Mouse (Mus musculus) heart, postnatal 0 days (tissue): ENCODE data around the gene Klhl26. TPM values are rescaled to one million over a fixed set of nuclear protein-coding genes. Genes with fewer than 3 reads are reported as not detected.

Experiments
- ATAC-seq: fragments of 200-750 bp; cut with Nextera tagmentation; 2 replicates; pipeline ENCODE4 v1.8.0; 2017; ENCODE audit warnings: low read depth, moderate number of reproducible peaks, moderate library complexity; ENCODE audit not compliant: insufficient read depth
- DNase-seq: peaks from one replicate; pipeline ENCODE4 v3.0.0-alpha.2; 2016; ENCODE audit warnings: low spot score
- H3K27ac ChIP-seq: fragments of 300-500 bp; sonication (generic); 2 replicates; pipeline ENCODE4 v1.5.1; 2014; ENCODE audit warnings: low read depth, mild to moderate bottlenecking
- H3K27me3 ChIP-seq: fragments of 300-500 bp; sonication (generic); 2 replicates; pipeline ENCODE4 v1.6.1; 2014; ENCODE audit warnings: low read length, mixed read lengths; ENCODE audit not compliant: control insufficient read depth, insufficient read depth
- H3K36me3 ChIP-seq: fragments of 300-500 bp; sonication (generic); replicated peaks from 2 replicates; pipeline ENCODE4 v1.6.1; 2014; ENCODE audit warnings: low read length, mixed read lengths; ENCODE audit not compliant: control insufficient read depth, insufficient read depth
- H3K4me1 ChIP-seq: fragments of 300-500 bp; sonication (generic); 2 replicates; pipeline ENCODE4 v1.6.1; 2014; ENCODE audit warnings: antibody characterized with exemption; ENCODE audit not compliant: control insufficient read depth, insufficient read depth
- H3K4me2 ChIP-seq: fragments of 300-500 bp; sonication (generic); 2 replicates; pipeline ENCODE4 v1.6.1; 2014; ENCODE audit warnings: low read depth, mild to moderate bottlenecking, low read length, moderate library complexity
- H3K4me3 ChIP-seq: fragments of 300-500 bp; sonication (generic); 2 replicates; pipeline ENCODE4 v1.5.1; 2014; ENCODE audit warnings: low read depth, low read length
- H3K9ac ChIP-seq: fragments of 300-500 bp; sonication (generic); replicated peaks from 2 replicates; pipeline ENCODE4 v1.6.1; 2014; ENCODE audit warnings: low read depth, low read length, mixed read lengths
- H3K9me3 ChIP-seq: fragments of 300-500 bp; sonication (generic); replicated peaks from 2 replicates; pipeline ENCODE4 v1.6.1; 2016; ENCODE audit warnings: low read length; ENCODE audit not compliant: control insufficient read depth
- CTCF ChIP-seq: IDR thresholded peaks from 2 replicates; pipeline ENCODE4 v1.5.1; 2016; ENCODE audit warnings: antibody characterized with exemption, control low read depth, low read depth
- EP300 ChIP-seq: IDR thresholded peaks from 2 replicates; pipeline ENCODE4 v1.6.1; 2016; ENCODE audit warnings: antibody characterized with exemption, low read depth
- WGBS: fragments of 180-500 bp; shearing (Covaris S2); extraction: QIAGEN DNeasy Blood & Tissue Kit; methylation state at CpG from one replicate; pipeline ENCODE4 v1.1.7; 2014; 5-methylcytosine and 5-hydroxymethylcytosine counted together
- polyA plus RNA-seq: library from polyadenylated mRNA; unstranded; fragments of >200 nt; fragmentation: Nextera tagmentation; extraction: Ambion mirVana; gene quantifications from 2 replicates; pipeline ENCODE4 v1.2.1, GENCODE M21; 2015
- total RNA-seq: library from RNA; depleted of rRNA; stranded (reverse); fragments of >200 nt; gene quantifications from 2 replicates; pipeline ENCODE4 v1.2.3, GENCODE M21; 2014; ENCODE audit warnings: low replicate concordance

Gene Klhl26
- total and polyA plus RNA-seq, 2 experiments from 2014 or later, result 8.7 to 22.6 TPM

GRCm38 (mm10) chr8:70438423-70438822, 38.3 kb downstream of the Klhl26 start:
- H3K36me3 ChIP-seq, result no peaks in the 10 kb centered on the region
- peaks cover 8% of the 10 kb centered on the region for H3K4me1 ChIP-seq
- H3K27me3 ChIP-seq, result no peaks in the 10 kb centered on the region
- WGBS, result 83% methylated on average over 2 of the region's 2 CpGs
- no peak overlapping the region for H3K27ac ChIP-seq
- no peaks in the 10 kb centered on the region for H3K9me3 ChIP-seq
- H3K4me2 ChIP-seq, result no peak overlapping the region
- TF ChIP-seq CTCF, result no peak
- TF ChIP-seq EP300, result no peak
- no peak overlapping the region for H3K9ac ChIP-seq
- no peak overlapping the region for H3K4me3 ChIP-seq
- no peak for DNase-seq
- ATAC-seq, result no peak

- WGBS, result 87% methylated on average over 5 of the region's 5 CpGs
These were observed 41.6 kb downstream of the Klhl26 start for GRCm38 (mm10) chr8:70435156-70435555.

GRCm38 (mm10) chr8:70432991-70433536, 43.7 kb downstream of the Klhl26 start:
- Histone ChIP-seq H3K27ac (no peak overlapping the region), H3K9me3 (no peaks in the 10 kb centered on the region), H3K4me1 (no peaks in the 10 kb centered on the region), H3K9ac (no peak overlapping the region), H3K4me3 (no peak overlapping the region), H3K36me3 (no peaks in the 10 kb centered on the region), H3K27me3 (no peaks in the 10 kb centered on the region), H3K4me2 (no peak overlapping the region)
- no peak for DNase-seq
- ATAC-seq, result no peak
- TF ChIP-seq CTCF (no peak), EP300 (no peak)
- WGBS, result 53% methylated on average over 4 of the region's 4 CpGs

More at GRCm38 (mm10) chr8:70435156-70435555, 41.6 kb downstream of the Klhl26 start:
- Histone ChIP-seq H3K36me3 (no peaks in the 10 kb centered on the region), H3K4me2 (no peak overlapping the region), H3K4me1 (peaks cover 8% of the 10 kb centered on the region), H3K9ac (no peak overlapping the region), H3K27me3 (no peaks in the 10 kb centered on the region), H3K27ac (no peak overlapping the region), H3K9me3 (no peaks in the 10 kb centered on the region), H3K4me3 (no peak overlapping the region)
- DNase-seq (no peak), ATAC-seq (no peak)
- TF ChIP-seq EP300 (no peak), CTCF (no peak)

GRCm38 (mm10) chr8:70431213-70431612, 45.6 kb downstream of the Klhl26 start:
- TF ChIP-seq CTCF, result no peak
- no peak for TF ChIP-seq EP300
- Histone ChIP-seq H3K27ac (no peak overlapping the region), H3K9ac (no peak overlapping the region), H3K27me3 (no peaks in the 10 kb centered on the region), H3K4me2 (no peak overlapping the region), H3K4me1 (no peaks in the 10 kb centered on the region), H3K36me3 (no peaks in the 10 kb centered on the region), H3K4me3 (no peak overlapping the region), H3K9me3 (no peaks in the 10 kb centered on the region)
- DNase-seq, result no peak
- 78% methylated on average over 4 of the region's 4 CpGs for WGBS
- ATAC-seq, result no peak

GRCm38 (mm10) chr8:70426300-70426907, 50.4 kb downstream of the Klhl26 start:
- H3K27ac ChIP-seq, result no peak overlapping the region
- H3K4me2 ChIP-seq, result no peak overlapping the region
- TF ChIP-seq EP300 (no peak), CTCF (no peak)
- no peaks in the 10 kb centered on the region for H3K9me3 ChIP-seq
- DNase-seq, result no peak
- H3K27me3 ChIP-seq, result no peaks in the 10 kb centered on the region
- no peak overlapping the region for H3K4me3 ChIP-seq
- 93% methylated on average over 2 of the region's 2 CpGs for WGBS
- no peaks in the 10 kb centered on the region for H3K4me1 ChIP-seq
- H3K9ac ChIP-seq, result no peak overlapping the region
- no peak for ATAC-seq
- H3K36me3 ChIP-seq, result no peaks in the 10 kb centered on the region

- no peak for TF ChIP-seq EP300
- TF ChIP-seq CTCF, result no peak
- DNase-seq (no peak), ATAC-seq (no peak)
- Histone ChIP-seq H3K9ac (no peak overlapping the region), H3K9me3 (no peaks in the 10 kb centered on the region), H3K27me3 (no peaks in the 10 kb centered on the region), H3K27ac (no peak overlapping the region), H3K4me1 (peaks cover 17% of the 10 kb centered on the region), H3K4me3 (no peak overlapping the region), H3K36me3 (no peaks in the 10 kb centered on the region), H3K4me2 (no peak overlapping the region)
- WGBS, result 87% methylated on average over 2 of the region's 2 CpGs
These were observed 54.0 kb downstream of the Klhl26 start for GRCm38 (mm10) chr8:70422722-70423121.
